Mouse (Mus musculus) gastrocnemius, adult 2 months (tissue): ENCODE data around the gene C6. TPM values are rescaled to one million over a fixed set of nuclear protein-coding genes. Genes with fewer than 3 reads are reported as not detected.

Experiments
- DNase-seq: peaks from one replicate; pipeline ENCODE4 v3.0.0; 2022
- H3K27ac ChIP-seq: fragments of 200-600 bp; 2 replicates; pipeline ENCODE4 v1.8.1; 2022; ENCODE audit warnings: mild to moderate bottlenecking
- H3K4me3 ChIP-seq: fragments of 200-600 bp; 2 replicates; pipeline ENCODE4 v1.8.1; 2022; ENCODE audit warnings: mild to moderate bottlenecking, moderate library complexity
- CTCF ChIP-seq: fragments of 200-600 bp; IDR thresholded peaks from 2 replicates; pipeline ENCODE4 v1.8.1; 2022; ENCODE audit warnings: antibody characterized with exemption, mild to moderate bottlenecking, moderate library complexity
- intact Hi-C: fragments of 180-260 bp; cut with DNase I; formaldehyde crosslinking; loops from one replicate; pipeline ENCODE4 v1.15.1; 2025
- long read RNA-seq, 2 experiments: library from polyadenylated mRNA; stranded (forward); transcript quantifications; one replicate each; pipeline ENCODE4 v2.0.0; 2021
- total RNA-seq, 2 experiments: library from RNA; stranded (reverse); gene quantifications; 2 replicates each; pipeline ENCODE4 v1.2.3; 2021

Gene C6
- total RNA-seq: under 1 TPM; 0.18 to 0.42 TPM
- long read RNA-seq, experiment 1, partial matches to known transcripts: 0 of 1 reads
- long read RNA-seq, experiment 1, other reads (novel, unspliced or antisense): 0 of 1 reads
- long read RNA-seq, experiment 2: 0 reads

GRCm38 (mm10) chr15:4726830-4727310, at the start of gene C6:
C6 (plus strand) TSS chr15:4727175.
- TF ChIP-seq CTCF: no peak
- Histone ChIP-seq H3K27ac (no peak within 1 kb of the TSS), H3K4me3 (no peak within 1 kb of the TSS)
- intact Hi-C loops: no loop called here
- no peak for DNase-seq

GRCm38 (mm10) chr15:4697604-4698003, 29.4 kb upstream of the C6 start:
- DNase-seq: no peak
- no peak for TF ChIP-seq CTCF
- intact Hi-C loops: no loop called here
- Histone ChIP-seq H3K27ac (no peak overlapping the region), H3K4me3 (no peak overlapping the region)

- no peak for TF ChIP-seq CTCF
- no peak overlapping the region for H3K4me3 ChIP-seq
- intact Hi-C loops: no loop called here
These were observed 7.2 kb downstream of the C6 start for GRCm38 (mm10) chr15:4734150-4734549.

GRCm38 (mm10) chr15:4734996-4735609, 8.1 kb downstream of the C6 start:
- Histone ChIP-seq H3K27ac (no peak overlapping the region), H3K4me3 (no peak overlapping the region)
- TF ChIP-seq CTCF: no peak
- DNase-seq: no peak
- intact Hi-C loops: no loop called here

More at GRCm38 (mm10) chr15:4734150-4734549, 7.2 kb downstream of the C6 start:
- H3K27ac ChIP-seq: no peak overlapping the region
- DNase-seq: no peak

GRCm38 (mm10) chr15:4747656-4748055, 20.7 kb downstream of the C6 start:
- peak; percentile 36 for DNase-seq
- intact Hi-C loops: no loop called here
- TF ChIP-seq CTCF: no peak
- Histone ChIP-seq H3K4me3 (no peak overlapping the region), H3K27ac (no peak overlapping the region)

- no peak overlapping the region for H3K27ac ChIP-seq
- DNase-seq: no peak
- intact Hi-C loops: no loop called here
- no peak overlapping the region for H3K4me3 ChIP-seq
- TF ChIP-seq CTCF: no peak
These were observed 63.4 kb downstream of the C6 start for GRCm38 (mm10) chr15:4790378-4790777.

- no peak for TF ChIP-seq CTCF
- intact Hi-C loops: no loop called here
These were observed 69.9 kb downstream of the C6 start for GRCm38 (mm10) chr15:4796861-4797260.

GRCm38 (mm10) chr15:4804256-4804655, 77.3 kb downstream of the C6 start:
- DNase-seq: no peak
- H3K27ac ChIP-seq: no peak overlapping the region
- no peak for TF ChIP-seq CTCF
- intact Hi-C loops: no loop called here
- no peak overlapping the region for H3K4me3 ChIP-seq

More at GRCm38 (mm10) chr15:4796861-4797260, 69.9 kb downstream of the C6 start:
- H3K4me3 ChIP-seq: no peak overlapping the region
- no peak for DNase-seq
- no peak overlapping the region; the same call in 1 of the 2 replicates for H3K27ac ChIP-seq

GRCm38 (mm10) chr15:4808131-4808530, 81.2 kb downstream of the C6 start:
- no peak overlapping the region for H3K27ac ChIP-seq
- TF ChIP-seq CTCF: no peak
- H3K4me3 ChIP-seq: no peak overlapping the region
- intact Hi-C loops: no loop called here
- no peak for DNase-seq

- H3K4me3 ChIP-seq: no peak overlapping the region
- no peak overlapping the region for H3K27ac ChIP-seq
- intact Hi-C loops: no loop called here
- TF ChIP-seq CTCF: no peak
- DNase-seq: no peak
These were observed 88.0 kb downstream of the C6 start for GRCm38 (mm10) chr15:4814976-4815375.

GRCm38 (mm10) chr15:4815711-4816110, 88.7 kb downstream of the C6 start:
- no peak for DNase-seq
- TF ChIP-seq CTCF: no peak
- intact Hi-C loops: no loop called here
- no peak overlapping the region for H3K27ac ChIP-seq
- H3K4me3 ChIP-seq: no peak overlapping the region

GRCm38 (mm10) chr15:4816752-4817493, 89.9 kb downstream of the C6 start:
- TF ChIP-seq CTCF: no peak
- H3K4me3 ChIP-seq: peak overlapping the region; percentile 34; the same call in 1 of the 2 replicates
- intact Hi-C loops: no loop called here
- DNase-seq: peak; percentile 19
- peak overlapping the region; percentile 38; the same call in 1 of the 2 replicates for H3K27ac ChIP-seq

- Histone ChIP-seq H3K27ac (no peak overlapping the region), H3K4me3 (no peak overlapping the region)
- DNase-seq: no peak
- no peak for TF ChIP-seq CTCF
- intact Hi-C loops: no loop called here
These were observed 91.5 kb downstream of the C6 start for GRCm38 (mm10) chr15:4818437-4818836.
